Mouse (Mus musculus) adrenal gland, postnatal 10 days (tissue): ENCODE measurements around the gene Esx1. TPM values are rescaled to one million over a fixed set of nuclear protein-coding genes. Genes with fewer than 3 reads are reported as not detected.
A peak's percentile ranks its signal among the peaks of the same experiment; 100 is the strongest.

ENCODE experiments used
- DNase-seq: peaks from one replicate; pipeline ENCODE4 v3.0.0; 2021; ENCODE audit warnings: mixed read lengths
- long read RNA-seq, 2 experiments: library from polyadenylated mRNA; stranded (forward); transcript quantifications; one replicate each; pipeline ENCODE4 v2.0.0; 2021
- total RNA-seq, 2 experiments: library from RNA; stranded (reverse); gene quantifications; 2 replicates each; pipeline ENCODE4 v1.2.3; 2021

Gene Esx1
- not detected for total RNA-seq
- long read RNA-seq, experiment 1: 0 reads
- long read RNA-seq, experiment 2: 0 reads

- no peak for DNase-seq
These were observed at the start of gene Esx1 for GRCm38 (mm10) chrX:137121718-137122117. Esx1 (minus strand) TSS chrX:137122083.

DNA sequence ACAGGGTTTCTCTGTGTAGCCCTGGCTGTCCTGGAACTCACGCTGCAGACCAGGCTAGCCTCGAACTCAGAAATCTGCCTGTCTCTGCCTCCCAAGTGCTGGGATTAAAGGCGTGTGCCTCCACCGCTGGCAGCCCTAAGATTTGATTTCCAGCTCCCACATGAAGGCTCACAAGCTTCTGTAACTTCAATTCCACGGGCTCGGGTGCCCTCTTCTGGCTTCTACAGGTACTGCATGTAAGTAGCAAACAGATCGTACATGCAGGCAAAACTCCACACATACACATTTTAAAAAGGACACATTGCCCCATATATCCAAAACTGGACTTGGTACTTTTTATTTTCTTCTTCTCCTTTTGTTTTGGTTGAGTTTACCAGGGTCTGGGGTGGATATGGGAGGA is 48.1 kb upstream of the Esx1 start:
- DNase-seq: peak; percentile 8

DNA sequence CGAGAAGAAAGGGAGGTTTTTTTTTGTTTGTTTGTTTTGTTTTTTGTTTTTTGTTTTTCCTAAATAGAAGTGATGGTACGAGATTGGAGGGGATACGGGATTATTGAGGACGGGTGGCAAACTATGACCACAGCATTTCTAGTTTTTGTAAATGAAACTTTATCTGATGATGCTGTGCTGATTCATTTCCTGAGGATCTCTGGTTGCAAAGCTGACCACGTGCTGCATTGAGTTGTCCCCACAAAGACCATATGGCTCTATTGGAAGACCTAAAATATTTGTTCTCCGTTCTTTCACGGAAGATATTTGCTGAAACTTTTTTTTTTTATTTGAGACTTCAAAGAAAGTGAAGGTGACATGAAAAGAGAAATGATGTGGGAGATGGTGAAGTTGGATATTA is 45.8 kb upstream of the Esx1 start:
- no peak for DNase-seq

GRCm38 (mm10) chrX:137165621-137166020 is 43.7 kb upstream of the Esx1 start:
- no peak for DNase-seq

GRCm38 (mm10) chrX:137162700-137163099 is 40.8 kb upstream of the Esx1 start:
- no peak for DNase-seq

DNA sequence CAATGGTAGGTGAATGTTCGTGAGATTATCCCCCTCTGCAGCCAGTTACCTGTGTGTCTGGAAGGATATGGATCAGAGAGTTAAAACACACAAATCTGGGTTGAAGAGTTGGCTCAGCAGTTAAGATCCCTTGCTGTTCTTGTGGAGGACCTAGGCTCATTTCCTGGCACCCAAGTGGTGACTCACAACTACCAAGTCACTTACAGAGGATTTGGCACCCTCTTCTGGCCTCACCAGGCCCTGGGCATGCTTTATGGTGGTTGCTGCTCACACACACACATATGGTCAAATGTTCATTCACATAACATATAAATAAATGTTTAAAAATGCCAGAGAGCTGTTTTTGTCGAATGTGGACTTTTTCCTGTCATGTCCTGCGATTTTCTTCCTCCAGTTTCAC is 39.1 kb upstream of the Esx1 start:
- DNase-seq: no peak

DNA sequence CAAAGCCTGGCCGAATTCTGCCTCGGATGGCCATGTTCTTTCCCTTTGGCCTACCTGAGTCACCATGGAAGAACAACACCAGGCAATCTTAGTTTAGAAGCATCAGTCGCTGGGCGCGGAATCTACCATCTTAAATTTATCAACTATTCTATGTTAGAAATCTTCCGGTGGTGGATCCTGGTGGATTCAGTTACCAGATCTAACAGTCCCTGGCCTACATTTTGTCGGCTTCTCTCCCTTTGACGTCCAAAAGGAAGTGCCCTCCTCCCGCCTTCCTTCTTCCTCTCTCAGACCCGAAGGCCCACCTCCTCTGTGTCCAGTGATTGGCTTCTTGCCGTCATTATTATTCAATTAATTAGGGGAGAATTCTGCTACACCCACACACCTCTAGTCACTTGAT is 27.2 kb upstream of the Esx1 start:
- DNase-seq: no peak

DNA sequence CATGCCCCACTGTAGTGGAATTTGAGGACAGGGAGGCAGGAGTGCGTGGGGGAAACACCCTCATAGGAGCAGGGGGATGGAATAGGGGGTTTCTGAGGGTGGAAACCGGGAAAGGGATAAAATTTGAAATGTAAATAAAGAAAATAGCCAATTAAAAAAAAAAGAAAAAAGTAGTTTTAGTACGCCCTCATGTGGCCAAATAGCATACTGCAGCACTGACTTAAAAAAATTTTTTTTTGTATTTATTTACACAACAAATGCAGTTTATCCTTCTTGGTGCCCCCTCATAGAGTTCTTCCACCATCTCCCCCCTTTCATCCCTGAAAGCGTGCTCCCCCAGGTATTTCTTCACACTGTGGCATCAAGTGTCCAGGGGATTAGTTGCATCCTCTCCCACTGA is 22.8 kb upstream of the Esx1 start:
- DNase-seq: no peak

DNA sequence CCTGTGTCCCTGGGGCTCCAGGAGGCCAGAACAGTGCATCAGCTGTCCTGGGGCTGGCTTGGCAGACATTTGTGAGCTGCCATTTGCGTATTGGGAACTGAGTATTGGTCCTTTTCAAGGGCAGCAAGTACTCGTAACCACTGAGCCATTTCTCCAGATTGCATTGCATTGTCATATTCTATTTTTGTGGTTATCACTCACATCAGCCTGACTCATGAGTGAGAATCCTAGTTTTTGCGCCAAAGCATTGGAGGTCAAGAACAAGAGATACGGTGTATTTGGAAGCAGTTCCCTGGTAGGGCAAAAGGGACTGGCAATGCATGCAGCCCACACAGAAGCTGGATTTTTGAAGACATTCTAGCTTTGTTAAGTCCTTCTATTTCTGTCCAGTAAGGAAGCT is 21.8 kb upstream of the Esx1 start:
- DNase-seq: no peak

GRCm38 (mm10) chrX:137142546-137142945 is 20.7 kb upstream of the Esx1 start:
- no peak for DNase-seq

- DNase-seq: peak; percentile 59
These were observed 19.8 kb upstream of the Esx1 start for GRCm38 (mm10) chrX:137141669-137142068.

GRCm38 (mm10) chrX:137127542-137127941 is 5.7 kb upstream of the Esx1 start:
- DNase-seq: no peak

- no peak for DNase-seq
These were observed 2.0 kb downstream of the Esx1 start for GRCm38 (mm10) chrX:137119675-137120423.

- DNase-seq: peak; percentile 40
These were observed 3.7 kb downstream of the Esx1 start for GRCm38 (mm10) chrX:137118097-137118746.

GRCm38 (mm10) chrX:137106498-137106897 is 15.4 kb downstream of the Esx1 start:
- no peak for DNase-seq

GRCm38 (mm10) chrX:137104531-137104930 is 17.4 kb downstream of the Esx1 start:
- no peak for DNase-seq

Other genes with a start within 250 kb of the Esx1 start
- gene H2bfm, start 194.8 kb downstream of the Esx1 start, total RNA-seq: not detected
- 10 to 100 TPM; 13.1 to 18.8 TPM for gene Tmsb15b2, start 146.6 kb downstream of the Esx1 start, total RNA-seq
- gene Tmsb15l, start 145.2 kb downstream of the Esx1 start, total RNA-seq: 1 to 10 TPM; 1.0 to 1.1 TPM
- gene Tmsb15b1, start 145.2 kb downstream of the Esx1 start, total RNA-seq: 1 to 10 TPM; 4.6 to 7.5 TPM
- 10 to 100 TPM in 1 of 2 experiments, 1 to 10 TPM in 1; 9.9 to 14.0 TPM for gene Zcchc18, start 128.9 kb downstream of the Esx1 start, total RNA-seq
- 10 to 100 TPM in 1 of 2 experiments, 1 to 10 TPM in 1; 7.3 to 14.0 TPM for gene Slc25a53, start 83.8 kb downstream of the Esx1 start, total RNA-seq
- gene Fam199x, start 72.5 kb downstream of the Esx1 start, total RNA-seq: 1 to 10 TPM; 5.8 to 7.2 TPM